Mouse (Mus musculus) heart, embryonic 12.5 days (tissue): ENCODE measurements around the gene Abcg4. TPM values are rescaled to one million over a fixed set of nuclear protein-coding genes. Genes with fewer than 3 reads are reported as not detected.
A peak's percentile ranks its signal among the peaks of the same experiment; 100 is the strongest.
"Not testable (repeated sequence)": the region's sequence is repeated elsewhere in the genome, so short reads cannot be mapped to it uniquely, and the experiment has no call there.

ENCODE experiments used
- ATAC-seq: fragments of 200-750 bp; cut with Nextera tagmentation; 2 replicates; pipeline ENCODE4 v1.8.0; 2017; ENCODE audit warnings: moderate TSS enrichment, moderate library complexity; ENCODE audit not compliant: insufficient number of reproducible peaks, low FRiP score
- H3K27ac ChIP-seq: fragments of 300-500 bp; sonication (generic); 2 replicates; pipeline ENCODE4 v1.5.1; 2016; ENCODE audit warnings: mild to moderate bottlenecking, moderate library complexity; ENCODE audit not compliant: poor library complexity, severe bottlenecking
- H3K27me3 ChIP-seq: fragments of 300-500 bp; sonication (generic); replicated peaks from 2 replicates; pipeline ENCODE4 v1.6.1; 2016; ENCODE audit warnings: mild to moderate bottlenecking, moderate library complexity
- H3K36me3 ChIP-seq: fragments of 300-500 bp; sonication (generic); 2 replicates; pipeline ENCODE4 v1.6.1; 2016; ENCODE audit warnings: mild to moderate bottlenecking, moderate library complexity
- H3K4me1 ChIP-seq: fragments of 300-500 bp; sonication (generic); replicated peaks from 2 replicates; pipeline ENCODE4 v1.6.1; 2016; ENCODE audit warnings: mild to moderate bottlenecking
- H3K4me2 ChIP-seq: fragments of 300-500 bp; sonication (generic); 2 replicates; pipeline ENCODE4 v1.6.1; 2016; ENCODE audit warnings: mild to moderate bottlenecking, moderate library complexity
- H3K4me3 ChIP-seq: fragments of 300-500 bp; sonication (generic); 2 replicates; pipeline ENCODE4 v1.5.1; 2016; ENCODE audit warnings: mild to moderate bottlenecking
- H3K9ac ChIP-seq: fragments of 300-500 bp; sonication (generic); 2 replicates; pipeline ENCODE4 v1.6.1; 2016; ENCODE audit warnings: mild to moderate bottlenecking, moderate library complexity
- H3K9me3 ChIP-seq: fragments of 300-500 bp; sonication (generic); replicated peaks from 2 replicates; pipeline ENCODE4 v1.6.1; 2016; ENCODE audit warnings: mild to moderate bottlenecking, moderate library complexity
- WGBS: fragments of 180-500 bp; shearing (Covaris S2); methylation state at CpG from one replicate; pipeline ENCODE4 v1.1.7; 2016; 5-methylcytosine and 5-hydroxymethylcytosine counted together
- polyA plus RNA-seq: library from polyadenylated mRNA; unstranded; fragments of >200 nt; fragmentation: Nextera tagmentation; extraction: Ambion mirVana; gene quantifications from 2 replicates; pipeline ENCODE4 v1.2.1, GENCODE M21; 2016

Abcg4 gene
- polyA plus RNA-seq, 1 experiment from 2014 or later = 4.3 TPM

GRCm38 (mm10) chr9:44307248-44307647 is 18.8 kb upstream of the Abcg4 start:
- WGBS = 90% methylated on average over 2 of the region's 2 CpGs
- Histone ChIP-seq H3K9ac (no peak overlapping the region), H3K27ac (no peak overlapping the region), H3K27me3 (no peaks in the 10 kb centered on the region), H3K4me2 (no peak overlapping the region), H3K4me3 (no peak overlapping the region), H3K36me3 (peaks cover 6% of the 10 kb centered on the region), H3K4me1 (peaks cover 28% of the 10 kb centered on the region), H3K9me3 (no peaks in the 10 kb centered on the region)
- ATAC-seq = no peak

- Histone ChIP-seq H3K4me2 (no peak overlapping the region), H3K27me3 (no peaks in the 10 kb centered on the region), H3K4me3 (no peak overlapping the region), H3K27ac (no peak overlapping the region), H3K36me3 (peaks cover 13% of the 10 kb centered on the region), H3K9ac (no peak overlapping the region), H3K4me1 (peaks cover 25% of the 10 kb centered on the region), H3K9me3 (no peaks in the 10 kb centered on the region)
- no peak for ATAC-seq
- 85% methylated on average over 6 of the region's 6 CpGs for WGBS
Observed at GRCm38 (mm10) chr9:44306532-44306931, 18.1 kb upstream of the Abcg4 start.

- peak within 1 kb of the TSS; percentile 89 for H3K27ac ChIP-seq
- no peaks in the 10 kb centered on the region for H3K27me3 ChIP-seq
- peaks cover 22% of the 10 kb centered on the region for H3K36me3 ChIP-seq
- peaks cover 16% of the 10 kb centered on the region for H3K4me1 ChIP-seq
- ATAC-seq = peak; percentile 100
- under 1% methylated on average over 54 of the region's 54 CpGs for WGBS
- H3K9ac ChIP-seq = peak within 1 kb of the TSS; percentile 99
- peak within 1 kb of the TSS; percentile 87 for H3K4me2 ChIP-seq
- H3K4me3 ChIP-seq = peak within 1 kb of the TSS; percentile 97
- H3K9me3 ChIP-seq = no peaks in the 10 kb centered on the region
Observed at GRCm38 (mm10) chr9:44305466-44306079, 17.2 kb upstream of the Abcg4 start, which contains the start of gene Hinfp. Hinfp (minus strand) TSS chr9:44305671.

GRCm38 (mm10) chr9:44300001-44300400 is 11.6 kb upstream of the Abcg4 start:
- H3K27ac ChIP-seq, H3K4me3 ChIP-seq, H3K9me3 ChIP-seq, H3K4me2 ChIP-seq, ATAC-seq, H3K9ac ChIP-seq, H3K27me3 ChIP-seq: not testable (repeated sequence)
- H3K36me3 ChIP-seq = peaks cover 74% of the 10 kb centered on the region
- WGBS = 97% methylated on average over 3 of the region's 3 CpGs
- H3K4me1 ChIP-seq = peaks cover 14% of the 10 kb centered on the region

GRCm38 (mm10) chr9:44292490-44292889 is 4.1 kb upstream of the Abcg4 start:
- no peaks in the 10 kb centered on the region for H3K9me3 ChIP-seq
- H3K27ac ChIP-seq = no peak overlapping the region
- 77% methylated on average over 3 of the region's 3 CpGs for WGBS
- H3K9ac ChIP-seq = no peak overlapping the region
- H3K36me3 ChIP-seq = peaks cover 69% of the 10 kb centered on the region
- ATAC-seq = no peak
- peaks cover 12% of the 10 kb centered on the region for H3K4me1 ChIP-seq
- no peak overlapping the region for H3K4me3 ChIP-seq
- H3K27me3 ChIP-seq = peaks cover 9% of the 10 kb centered on the region
- H3K4me2 ChIP-seq = no peak overlapping the region

- peak overlapping the region; percentile 58 for H3K4me3 ChIP-seq
Observed at GRCm38 (mm10) chr9:44288959-44289291, 510 bp upstream of the Abcg4 start.

GRCm38 (mm10) chr9:44287401-44288075 is 877 bp downstream of the Abcg4 start:
- under 1% methylated on average over 47 of the region's 47 CpGs for WGBS
- Histone ChIP-seq H3K4me1 (peaks cover 24% of the 10 kb centered on the region), H3K27me3 (peaks cover 27% of the 10 kb centered on the region)

More at GRCm38 (mm10) chr9:44288959-44289291, 510 bp upstream of the Abcg4 start:
- Histone ChIP-seq H3K9ac (peak overlapping the region; percentile 74; the same call in 1 of the 2 replicates), H3K9me3 (no peaks in the 10 kb centered on the region), H3K4me2 (peak overlapping the region; percentile 87), H3K4me1 (peaks cover 18% of the 10 kb centered on the region), H3K27me3 (peaks cover 27% of the 10 kb centered on the region), H3K36me3 (peaks cover 36% of the 10 kb centered on the region), H3K27ac (peak overlapping the region; percentile 56)
- 6% methylated on average over 11 of the region's 11 CpGs for WGBS
- ATAC-seq = peak; percentile 26; the same call in 1 of the 2 replicates

GRCm38 (mm10) chr9:44287003-44287400 is 1.4 kb downstream of the Abcg4 start:
- Histone ChIP-seq H3K36me3 (peaks cover 18% of the 10 kb centered on the region), H3K4me2 (peak overlapping the region; percentile 87), H3K4me3 (peak overlapping the region; percentile 58), H3K4me1 (peaks cover 24% of the 10 kb centered on the region), H3K9ac (peak overlapping the region; percentile 74), H3K27me3 (peaks cover 27% of the 10 kb centered on the region), H3K27ac (no peak overlapping the region), H3K9me3 (no peaks in the 10 kb centered on the region)
- ATAC-seq = peak; percentile 23
- 14% methylated on average over 11 of the region's 11 CpGs for WGBS

More at GRCm38 (mm10) chr9:44287401-44288075, 877 bp downstream of the Abcg4 start:
- H3K36me3 ChIP-seq = peaks cover 23% of the 10 kb centered on the region
- H3K4me2 ChIP-seq = peak overlapping the region; percentile 87
- H3K4me3 ChIP-seq = peak overlapping the region; percentile 58
- no peaks in the 10 kb centered on the region for H3K9me3 ChIP-seq
- 0 out of 2 replicates have a peak overlapping the region, but pooled peaks have one; percentile 49 for H3K27ac ChIP-seq
- peak overlapping the region; percentile 74 for H3K9ac ChIP-seq
- ATAC-seq = peak; percentile 64

GRCm38 (mm10) chr9:44286256-44286850 is 2.1 kb downstream of the Abcg4 start:
- H3K9me3 ChIP-seq = no peaks in the 10 kb centered on the region
- peaks cover 24% of the 10 kb centered on the region for H3K4me1 ChIP-seq
- H3K4me3 ChIP-seq = peak overlapping the region; percentile 58
- ATAC-seq = no peak
- peak overlapping the region; percentile 87 for H3K4me2 ChIP-seq
- 16% methylated on average over 6 of the region's 6 CpGs for WGBS
- peaks cover 27% of the 10 kb centered on the region for H3K27me3 ChIP-seq
- peaks cover 12% of the 10 kb centered on the region for H3K36me3 ChIP-seq
- H3K9ac ChIP-seq = 0 out of 2 replicates have a peak overlapping the region, but pooled peaks have one; percentile 22
- no peak overlapping the region for H3K27ac ChIP-seq

- Histone ChIP-seq H3K27me3 (peaks cover 21% of the 10 kb centered on the region), H3K9me3 (no peaks in the 10 kb centered on the region), H3K4me2 (no peak overlapping the region), H3K36me3 (no peaks in the 10 kb centered on the region), H3K4me3 (no peak overlapping the region), H3K4me1 (peaks cover 13% of the 10 kb centered on the region), H3K27ac (no peak overlapping the region), H3K9ac (no peak overlapping the region)
- no peak for ATAC-seq
- 43% methylated on average over 5 of the region's 5 CpGs for WGBS
Observed at GRCm38 (mm10) chr9:44283183-44283582, 5.2 kb downstream of the Abcg4 start.

GRCm38 (mm10) chr9:44269973-44270372 is 18.4 kb downstream of the Abcg4 start:
- no peak overlapping the region for H3K4me2 ChIP-seq
- H3K36me3 ChIP-seq = no peaks in the 10 kb centered on the region
- ATAC-seq = no peak
- peaks cover 8% of the 10 kb centered on the region for H3K27me3 ChIP-seq
- 80% methylated on average over 4 of the region's 4 CpGs for WGBS
- H3K9ac ChIP-seq = no peak overlapping the region
- peaks cover 16% of the 10 kb centered on the region for H3K4me1 ChIP-seq
- H3K27ac ChIP-seq = no peak overlapping the region
- H3K9me3 ChIP-seq = 0 out of 2 replicates have a peak, but pooled peaks cover 6% of the 10 kb centered on the region
- H3K4me3 ChIP-seq = no peak overlapping the region
